Mouse (Mus musculus) cerebellum, adult 2 months (tissue): ENCODE data around the gene Pld5. TPM values are rescaled to one million over a fixed set of nuclear protein-coding genes. Genes with fewer than 3 reads are reported as not detected.
A peak's percentile ranks its signal among the peaks of the same experiment; 100 is the strongest.

Source experiments
- DNase-seq, 2 experiments: peaks; one replicate each; pipeline ENCODE4 v3.0.0; 2021
- H3K27ac ChIP-seq: fragments of 200-500 bp; 2 replicates; pipeline ENCODE4 v1.5.1; 2012; ENCODE audit warnings: low read length, control low read depth, inconsistent platforms; ENCODE audit not compliant: insufficient read depth
- H3K27me3 ChIP-seq: fragments of 200-500 bp; 2 replicates; pipeline ENCODE4 v1.6.1; 2012; ENCODE audit warnings: inconsistent platforms, mild to moderate bottlenecking, low read length, moderate library complexity; ENCODE audit not compliant: control insufficient read depth, insufficient read depth
- H3K4me1 ChIP-seq: fragments of 200-500 bp; 2 replicates; pipeline ENCODE4 v1.6.1; 2011; ENCODE audit warnings: low read length; ENCODE audit not compliant: control insufficient read depth, insufficient read depth
- H3K4me3 ChIP-seq: fragments of 200-500 bp; replicated peaks from 2 replicates; pipeline ENCODE3; 2011; ENCODE audit warnings: mild to moderate bottlenecking, low read depth, low read length, control low read depth; ENCODE audit not compliant: insufficient read depth
- CTCF ChIP-seq: fragments of 200-500 bp; IDR thresholded peaks from 2 replicates; pipeline ENCODE4 v1.5.1; 2011; ENCODE audit warnings: low read depth, mild to moderate bottlenecking, control low read depth, low read length, moderate library complexity, borderline replicate concordance; ENCODE audit not compliant: insufficient read depth
- POLR2A ChIP-seq: fragments of 200-500 bp; IDR thresholded peaks from 2 replicates; pipeline ENCODE4 v1.6.1; 2011; ENCODE audit warnings: low read length, control low read depth, borderline replicate concordance; ENCODE audit not compliant: insufficient read depth
- WGBS: fragments of 180-500 bp; shearing (Covaris S2); methylation state at CpG from one replicate; pipeline ENCODE4 v1.1.7; 2018; 5-methylcytosine and 5-hydroxymethylcytosine counted together
- polyA plus RNA-seq: library from polyadenylated mRNA; depleted of rRNA; stranded (reverse); fragments of >200 nt; gene quantifications from 2 replicates; pipeline ENCODE4 v1.2.3, GENCODE M21; 2012

The Pld5 gene
- polyA plus RNA-seq, 1 experiment: 41.3 TPM

DNA sequence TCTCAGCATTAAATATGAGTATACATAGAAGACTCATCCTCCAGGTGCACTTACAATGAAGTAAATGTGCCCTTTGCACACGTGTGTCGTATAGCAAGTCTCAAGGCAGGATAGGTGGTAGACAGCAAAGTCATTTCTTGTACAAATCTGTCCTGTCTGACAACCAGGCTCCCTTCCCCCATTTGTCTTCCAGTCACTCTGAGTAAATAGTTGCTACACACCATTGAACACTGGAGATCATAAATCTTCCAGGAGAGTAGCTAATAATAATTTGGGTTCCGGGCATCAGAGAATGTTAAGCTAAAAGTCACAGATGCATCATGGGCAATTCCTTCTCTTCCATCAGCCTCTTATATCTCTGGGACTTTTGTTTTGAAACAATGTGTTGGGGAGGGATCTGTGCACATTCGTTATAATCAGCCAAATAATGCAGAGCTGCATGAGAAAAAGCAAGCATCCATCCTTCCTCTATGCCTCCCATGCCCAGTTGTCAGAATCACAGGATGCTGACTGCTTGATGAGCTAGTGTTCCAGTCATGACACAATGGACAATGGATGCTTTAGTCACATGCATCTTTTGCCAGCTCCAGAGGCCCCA, 328.3 kb downstream of the Pld5 start:
- DNase-seq: no peak
- Histone ChIP-seq H3K4me3 (no peak overlapping the region), H3K27me3 (no peaks in the 10 kb centered on the region), H3K27ac (no peak overlapping the region), H3K4me1 (peaks cover 3% of the 10 kb centered on the region; the same call in 1 of the 2 replicates)
- TF ChIP-seq POLR2A: no peak
- no peak for TF ChIP-seq CTCF
- WGBS: 69% methylated on average over 4 of the region's 4 CpGs

DNA sequence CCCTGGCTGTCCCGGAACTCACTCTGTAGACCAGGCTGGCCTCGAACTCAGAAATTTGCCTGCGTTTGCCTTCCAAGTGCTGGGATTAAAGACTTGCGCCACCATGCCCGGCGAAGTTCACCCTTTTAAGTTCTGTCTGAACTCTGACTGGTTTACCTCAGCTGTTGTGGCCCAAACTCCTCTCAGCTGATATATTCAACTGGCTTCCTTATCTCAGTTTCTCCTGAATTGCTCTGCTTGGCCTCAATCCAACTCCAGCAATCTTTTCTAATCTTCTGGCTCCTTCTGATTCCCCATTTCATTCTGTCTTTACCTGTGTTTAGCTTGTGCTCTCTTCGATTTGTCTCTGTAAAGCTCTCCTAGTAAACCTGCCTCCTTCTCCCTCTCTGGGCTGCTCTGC, 331.9 kb downstream of the Pld5 start:
- no peak overlapping the region for H3K4me3 ChIP-seq
- TF ChIP-seq CTCF (no peak), POLR2A (no peak)
- no peaks in the 10 kb centered on the region for H3K27me3 ChIP-seq
- no peaks in the 10 kb centered on the region for H3K4me1 ChIP-seq
- no peak overlapping the region for H3K27ac ChIP-seq
- WGBS: 93% methylated on average over 7 of the region's 7 CpGs
- no peak for DNase-seq

DNA sequence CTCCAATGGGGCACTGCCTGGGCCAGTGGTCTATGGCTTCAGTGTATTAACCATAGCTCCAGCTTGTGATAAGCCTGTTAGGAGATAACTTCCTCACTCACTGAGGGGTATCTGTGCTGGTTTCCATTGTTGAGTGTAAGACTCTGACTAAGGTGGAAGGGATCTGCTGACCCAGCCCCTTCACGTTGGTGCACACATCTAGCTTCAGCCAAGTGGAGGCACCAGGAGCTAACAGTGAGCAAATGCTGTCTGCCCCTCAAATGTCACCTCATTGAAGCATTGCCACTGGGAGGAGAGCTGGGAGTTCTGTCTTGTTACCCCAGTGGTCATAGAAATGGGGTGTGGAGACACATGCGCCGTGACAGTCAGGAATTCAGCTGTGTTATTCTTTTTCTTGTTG, 336.4 kb downstream of the Pld5 start:
- H3K4me3 ChIP-seq: no peak overlapping the region
- peaks cover 3% of the 10 kb centered on the region; the same call in 1 of the 2 replicates for H3K4me1 ChIP-seq
- TF ChIP-seq POLR2A: no peak
- no peaks in the 10 kb centered on the region for H3K27me3 ChIP-seq
- WGBS: 83% methylated on average over 3 of the region's 3 CpGs
- H3K27ac ChIP-seq: no peak overlapping the region
- DNase-seq: no peak

DNA sequence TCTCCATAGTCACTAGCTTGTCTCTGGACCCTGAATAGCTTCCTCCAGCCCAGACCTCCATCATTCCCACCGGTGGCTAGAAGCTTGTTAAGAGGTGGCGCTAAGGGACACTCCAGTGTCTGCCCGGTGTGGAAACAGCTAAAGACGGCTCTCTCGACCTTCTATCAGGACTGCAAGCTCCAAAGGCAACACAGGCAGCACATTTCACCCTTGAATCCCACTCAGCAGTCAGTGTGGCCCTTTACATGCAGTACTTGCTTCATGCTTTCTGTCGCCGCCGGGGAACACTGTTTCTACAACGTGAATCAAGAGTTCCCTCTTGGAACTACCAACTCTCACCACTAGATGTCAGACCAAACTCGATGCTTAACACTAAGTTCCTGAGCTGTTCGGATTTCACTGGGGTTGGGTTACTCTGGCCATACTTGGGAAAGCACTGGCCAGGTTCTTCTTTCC, 338.8 kb downstream of the Pld5 start:
- Histone ChIP-seq H3K4me3 (peak overlapping the region; percentile 50), H3K4me1 (peaks cover 3% of the 10 kb centered on the region; the same call in 1 of the 2 replicates), H3K27ac (no peak overlapping the region), H3K27me3 (no peaks in the 10 kb centered on the region)
- TF ChIP-seq CTCF: peak; percentile 79
- TF ChIP-seq POLR2A: no peak
- DNase-seq: peak; percentile 73 to 81
- 8% methylated on average over 11 of the region's 11 CpGs for WGBS

DNA sequence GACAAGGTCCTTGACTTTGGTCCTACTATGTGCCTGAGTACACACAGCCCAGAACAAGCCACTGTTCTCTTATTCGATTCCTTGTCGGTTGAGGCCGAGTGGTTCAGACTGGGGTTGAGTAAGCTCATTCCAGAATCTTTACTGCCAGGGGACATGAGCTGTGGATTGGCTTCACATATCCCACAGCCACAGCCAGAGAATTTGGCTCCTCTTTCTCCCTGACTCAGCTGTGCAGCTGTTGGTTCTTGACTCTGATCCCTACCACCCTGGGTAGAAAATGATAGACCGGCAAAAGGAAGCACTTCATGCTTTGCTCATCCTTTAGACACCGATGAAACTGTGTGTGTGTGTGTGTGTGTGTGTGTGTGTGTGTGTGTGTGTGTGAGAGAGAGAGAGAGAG, 343.7 kb downstream of the Pld5 start:
- DNase-seq: no peak
- no peak for TF ChIP-seq POLR2A
- no peak for TF ChIP-seq CTCF
- H3K4me3 ChIP-seq: no peak overlapping the region
- peaks cover 3% of the 10 kb centered on the region; the same call in 1 of the 2 replicates for H3K4me1 ChIP-seq
- H3K27ac ChIP-seq: no peak overlapping the region
- 71% methylated on average over 5 of the region's 5 CpGs for WGBS
- no peaks in the 10 kb centered on the region for H3K27me3 ChIP-seq

DNA sequence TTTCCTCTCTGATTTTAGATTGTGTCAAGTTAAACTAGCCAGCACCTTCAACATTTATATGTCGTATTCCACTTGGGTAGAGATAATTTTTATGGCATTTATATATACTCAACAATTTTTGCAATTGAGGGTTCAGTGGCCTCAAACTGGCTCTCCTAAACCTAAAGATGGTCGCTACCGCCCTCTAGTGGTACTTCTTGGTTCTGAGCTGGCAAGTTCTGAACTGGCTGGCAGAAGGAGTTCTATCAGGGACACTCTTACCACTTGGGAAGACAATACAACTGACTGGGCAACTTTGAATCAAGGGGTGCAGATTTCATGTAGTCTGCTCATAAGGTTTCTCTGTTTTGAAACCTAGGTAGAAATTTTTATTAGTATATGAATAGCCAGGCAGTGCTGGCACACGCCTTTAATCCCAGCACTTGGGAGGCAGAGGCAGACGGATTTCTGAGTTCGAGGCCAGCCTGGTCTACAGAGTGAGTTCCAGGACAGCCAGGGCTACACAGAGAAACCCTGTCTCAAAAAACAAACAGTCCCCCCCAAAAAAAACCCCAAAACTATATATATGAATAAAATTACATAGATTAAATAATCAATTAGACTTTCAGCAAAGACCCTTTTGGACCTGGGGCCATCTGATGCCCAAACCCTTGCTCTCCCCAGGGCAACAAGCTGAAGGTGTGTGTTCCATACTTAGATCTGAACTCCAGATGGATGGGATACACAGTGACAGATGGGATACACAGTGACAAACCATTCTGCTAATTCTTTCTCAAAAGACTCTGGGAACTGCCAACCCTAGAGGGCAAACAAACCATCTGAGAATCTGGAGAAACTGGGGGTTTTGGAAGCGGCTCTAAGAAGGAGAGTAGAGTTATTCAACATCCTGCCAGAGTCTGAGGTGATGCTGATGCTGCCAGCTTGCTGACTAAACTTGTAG, 351.0 kb downstream of the Pld5 start:
- 45% methylated on average over 7 of the region's 7 CpGs for WGBS
- TF ChIP-seq POLR2A (no peak), CTCF (peak; percentile 74; the same call in 1 of the 2 replicates)
- H3K4me1 ChIP-seq: no peaks in the 10 kb centered on the region; the same call in 1 of the 2 replicates
- H3K4me3 ChIP-seq: no peak overlapping the region
- DNase-seq: peak; percentile 54 to 68
- no peaks in the 10 kb centered on the region for H3K27me3 ChIP-seq
- no peak overlapping the region for H3K27ac ChIP-seq

DNA sequence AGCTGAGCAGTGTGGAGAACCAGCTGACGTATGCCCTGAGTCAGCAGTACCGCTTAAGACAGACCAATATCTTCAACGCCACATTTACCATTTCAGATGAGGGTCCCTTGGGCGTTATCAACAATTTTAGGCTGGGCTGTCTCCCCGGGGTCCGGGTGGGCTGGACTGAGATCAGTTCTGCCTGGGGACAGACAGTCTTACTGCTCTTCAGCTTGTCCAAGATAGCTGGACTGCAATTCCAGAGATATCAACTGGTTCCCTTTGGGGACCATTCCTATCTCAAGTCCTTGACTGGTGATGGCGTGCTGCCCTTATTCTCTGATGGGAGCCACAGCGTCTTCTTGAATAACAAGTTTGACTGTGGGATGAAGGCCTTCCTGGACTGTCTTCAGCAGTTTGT, 354.0 kb downstream of the Pld5 start:
- DNase-seq: no peak
- TF ChIP-seq POLR2A (no peak), CTCF (no peak)
- Histone ChIP-seq H3K4me1 (no peaks in the 10 kb centered on the region; the same call in 1 of the 2 replicates), H3K27me3 (no peaks in the 10 kb centered on the region), H3K27ac (no peak overlapping the region), H3K4me3 (no peak overlapping the region)
- WGBS: 91% methylated on average over 8 of the region's 8 CpGs

DNA sequence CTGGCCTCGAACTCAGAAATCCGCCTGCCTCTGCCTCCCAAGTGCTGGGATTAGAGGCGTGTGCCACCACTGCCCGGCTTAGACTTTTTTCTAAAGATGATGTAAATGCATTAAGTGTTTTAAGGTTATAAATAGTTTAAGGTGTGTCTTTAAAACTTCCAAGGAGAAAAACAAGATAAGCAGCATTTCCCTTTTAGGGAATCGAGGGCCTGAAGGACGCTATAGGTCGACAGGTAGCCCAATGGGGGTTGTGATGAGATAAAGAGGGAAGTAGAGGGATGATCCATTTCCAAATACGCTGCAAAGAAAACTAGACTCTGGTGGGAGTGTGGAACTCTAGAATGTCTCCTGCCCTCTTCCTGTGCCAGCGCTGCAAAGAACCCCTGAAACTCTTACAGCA, 355.1 kb downstream of the Pld5 start, which contains the start of gene Gm38100:
TSS of gene Gm38100 (plus strand) at position 301 of the 400 bp plus-strand sequence.
- Histone ChIP-seq H3K27me3 (no peaks in the 10 kb centered on the region), H3K4me3 (no peak within 1 kb of the TSS), H3K4me1 (no peaks in the 10 kb centered on the region; the same call in 1 of the 2 replicates), H3K27ac (no peak within 1 kb of the TSS)
- DNase-seq: no peak
- WGBS: 91% methylated on average over 9 of the region's 9 CpGs
- TF ChIP-seq POLR2A: no peak
